Mouse (Mus musculus) ES-Bruce4 (cell line): Measurements from ENCODE around the gene Ttc34.

ENCODE experiments used
- CTCF ChIP-seq: IDR thresholded peaks from one replicate; pipeline ENCODE4 v1.8.1; 2011; ENCODE audit warnings: low read depth, low read length
- EP300 ChIP-seq: IDR thresholded peaks from 2 replicates; pipeline ENCODE4 v1.6.1; 2011; ENCODE audit warnings: low read depth, low read length; ENCODE audit not compliant: insufficient read depth
- POLR2A ChIP-seq: IDR thresholded peaks from one replicate; pipeline ENCODE4 v1.8.1; 2011; ENCODE audit warnings: low read length; ENCODE audit not compliant: insufficient read depth

DNA sequence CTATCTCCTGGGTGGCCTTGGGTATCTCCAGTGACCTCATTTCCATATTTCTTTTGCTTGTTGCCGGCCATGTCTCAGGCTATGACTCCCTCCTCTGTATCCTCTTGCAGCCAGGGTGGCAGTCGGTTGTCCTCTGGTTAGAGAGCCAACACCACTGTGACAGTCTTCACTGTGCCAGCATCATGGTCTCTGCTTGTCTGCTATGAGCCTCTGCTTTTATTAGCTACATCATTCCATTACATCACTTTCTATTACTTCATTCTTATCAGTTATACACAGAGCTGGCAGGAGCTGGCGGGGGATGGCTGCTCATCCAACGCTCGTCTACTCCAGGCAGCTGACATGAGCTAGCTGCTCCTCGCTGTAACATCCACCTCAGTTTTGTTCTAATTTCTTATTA is 43.5 kb downstream of the Ttc34 start:
- TF ChIP-seq CTCF (no peak), POLR2A (no peak), EP300 (no peak)
